Comparison of ENCODE assay signal across 23 mouse cellular contexts in genomic region chrX:48674171-48674570, GRCm38 (mm10). TPM values are rescaled to one million over a fixed set of nuclear protein-coding genes. Genes with fewer than 3 reads are reported as not detected.
DNase-seq lines count a peak whose midpoint lies in the region; ATAC-seq and TF ChIP-seq lines count a peak whose summit lies in the region.
"Had no signal": no experiment of that assay in that cellular context is flagged by ENCODE, and none has a peak within 500 bp of the region (broad histone marks: within the 10 kb centered on the region; RNA-seq: fewer than 3 reads in every experiment).

Gpr119 (minus strand) TSS chrX:48674478.

- no peak for TF ChIP-seq POLR2A in heart, adult 2 months (IDR thresholded peaks at IDR 0.05; ENCODE audit: insufficient read depth, low read depth, low read length)

- no peak for TF ChIP-seq CTCF in heart, adult 2 months (IDR thresholded peaks at IDR 0.05)

- no peak within 1 kb of the TSS for H3K27ac ChIP-seq in heart, embryonic 14.5 days (replicated peaks in 1 of 2; ENCODE audit: control insufficient read depth in 1 of 2, insufficient read depth in 1 of 2, low read depth in 2 of 2, low read length in 2 of 2)
- H3K27ac ChIP-seq in heart, adult 2 months, result no peak within 1 kb of the TSS
- H3K27ac ChIP-seq in midbrain, embryonic 14.5 days (replicated peaks; ENCODE audit: low read depth, low read length), result no peak within 1 kb of the TSS
- H3K27ac ChIP-seq in midbrain, embryonic 10.5 days (replicated peaks), result no peak within 1 kb of the TSS
- H3K27ac ChIP-seq: forebrain, embryonic 13.5 days; hindbrain, embryonic 13.5 days; liver, embryonic 13.5 days; neural tube, embryonic 13.5 days had no signal

- no peaks in the 10 kb centered on the region for H3K79me2 ChIP-seq in heart, adult 2 months (replicated peaks; ENCODE audit: control insufficient read depth, insufficient read depth, low read length)

- no peaks in the 10 kb centered on the region for H3K4me1 ChIP-seq in heart, embryonic 14.5 days (ENCODE audit: control insufficient read depth in 2 of 2, insufficient read depth in 2 of 2, low read length in 2 of 2)
- H3K4me1 ChIP-seq in heart, adult 2 months (ENCODE audit: control insufficient read depth, insufficient read depth, low read length), result no peaks in the 10 kb centered on the region
- H3K4me1 ChIP-seq in midbrain, embryonic 14.5 days (ENCODE audit: control insufficient read depth, insufficient read depth, low read length), result no peaks in the 10 kb centered on the region
- H3K4me1 ChIP-seq in midbrain, embryonic 10.5 days, result no peaks in the 10 kb centered on the region
- H3K4me1 ChIP-seq: forebrain, embryonic 13.5 days; hindbrain, embryonic 13.5 days; liver, embryonic 13.5 days; neural tube, embryonic 13.5 days had no signal

- H3K9ac ChIP-seq in heart, embryonic 14.5 days (ENCODE audit: low read length), result no peak within 1 kb of the TSS
- H3K9ac ChIP-seq in heart, adult 2 months (ENCODE audit: low read depth, low read length), result no peak within 1 kb of the TSS
- no peak within 1 kb of the TSS for H3K9ac ChIP-seq in midbrain, embryonic 14.5 days (replicated peaks; ENCODE audit: low read length)
- H3K9ac ChIP-seq: forebrain, embryonic 13.5 days; hindbrain, embryonic 13.5 days; liver, embryonic 13.5 days; neural tube, embryonic 13.5 days had no signal

- 35% methylated on average over 4 of the region's 4 CpGs for WGBS in heart, embryonic 14.5 days
- WGBS in heart, adult 2 months, result 28% methylated on average over 4 of the region's 4 CpGs
- 51% methylated on average over 4 of the region's 4 CpGs for WGBS in midbrain, embryonic 14.5 days
- WGBS in midbrain, embryonic 10.5 days, result 71% methylated on average over 4 of the region's 4 CpGs

- H3K4me2 ChIP-seq in heart, embryonic 14.5 days (ENCODE audit: low read length), result no peak within 1 kb of the TSS
- H3K4me2 ChIP-seq in midbrain, embryonic 14.5 days (ENCODE audit: low read length), result no peak within 1 kb of the TSS
- H3K4me2 ChIP-seq: forebrain, embryonic 13.5 days; hindbrain, embryonic 13.5 days; liver, embryonic 13.5 days; neural tube, embryonic 13.5 days had no signal

- no peak within 1 kb of the TSS for H3K4me3 ChIP-seq in heart, embryonic 14.5 days (ENCODE audit: control insufficient read depth in 1 of 2, insufficient read depth in 1 of 2, low read depth in 1 of 2, low read length in 2 of 2)
- H3K4me3 ChIP-seq in heart, adult 2 months, result no peak within 1 kb of the TSS
- no peak within 1 kb of the TSS for H3K4me3 ChIP-seq in midbrain, embryonic 14.5 days (replicated peaks; ENCODE audit: low read depth, low read length)
- H3K4me3 ChIP-seq in midbrain, embryonic 10.5 days, result no peak within 1 kb of the TSS
- H3K4me3 ChIP-seq: forebrain, embryonic 13.5 days; hindbrain, embryonic 13.5 days; liver, embryonic 13.5 days; neural tube, embryonic 13.5 days had no signal

- no peaks in the 10 kb centered on the region for H3K36me3 ChIP-seq in heart, embryonic 14.5 days (ENCODE audit: control insufficient read depth, insufficient read depth, low read length)
- H3K36me3 ChIP-seq in heart, adult 2 months (ENCODE audit: control insufficient read depth, insufficient read depth, low read length), result no peaks in the 10 kb centered on the region
- no peaks in the 10 kb centered on the region for H3K36me3 ChIP-seq in midbrain, embryonic 14.5 days (ENCODE audit: control insufficient read depth, insufficient read depth, low read length)
- no peaks in the 10 kb centered on the region for H3K36me3 ChIP-seq in midbrain, embryonic 10.5 days
- H3K36me3 ChIP-seq: hindbrain, embryonic 13.5 days; liver, embryonic 13.5 days; neural tube, embryonic 13.5 days had no signal

- 0 out of 2 replicates have a peak, but pooled peaks have one; percentile 39 for ATAC-seq in heart, embryonic 14.5 days (ENCODE audit: insufficient number of reproducible peaks, insufficient read depth, low FRiP score, low read depth)
- ATAC-seq in midbrain, embryonic 14.5 days (ENCODE audit: low FRiP score, low TSS enrichment), result no peak
- ATAC-seq: forebrain, embryonic 13.5 days; intestine, postnatal 0 days; midbrain, embryonic 16.5 days had no signal

- no peak for TF ChIP-seq EP300 in heart, adult 2 months (IDR thresholded peaks at IDR 0.05; ENCODE audit: insufficient read depth, low read depth, low read length)

- DNase-seq in heart, adult 2 months, result no peak
- peak; percentile 18 for DNase-seq in midbrain, embryonic 14.5 days
- no peak for DNase-seq in midbrain, embryonic 10.5 days (ENCODE audit: low spot score)
- peak; percentile 34 for DNase-seq in NIH3T3 (ENCODE audit: low read depth)
- DNase-seq in adrenal gland, postnatal 36 days, result peak; percentile 64 to 74
- DNase-seq in kidney, adult 9 months, result no peak
- DNase-seq in ovary, postnatal 14 days (ENCODE audit: low spot score), result no peak
- DNase-seq: cerebellum, adult 8-10 months; heart, adult 11 months; liver, embryonic 13.5 days; lung, postnatal 4 days; thymus, postnatal 25 days had no signal

- no peaks in the 10 kb centered on the region for H3K27me3 ChIP-seq in heart, embryonic 14.5 days (ENCODE audit: control insufficient read depth, insufficient read depth, low read length)
- no peaks in the 10 kb centered on the region for H3K27me3 ChIP-seq in heart, adult 2 months (ENCODE audit: control insufficient read depth, insufficient read depth, low read length)
- no peaks in the 10 kb centered on the region for H3K27me3 ChIP-seq in midbrain, embryonic 14.5 days (ENCODE audit: control insufficient read depth, insufficient read depth, low read length)
- H3K27me3 ChIP-seq in midbrain, embryonic 10.5 days (ENCODE audit: low read depth, poor library complexity, severe bottlenecking), result no peaks in the 10 kb centered on the region
- H3K27me3 ChIP-seq: forebrain, embryonic 13.5 days; hindbrain, embryonic 13.5 days; liver, embryonic 13.5 days; neural tube, embryonic 13.5 days had no signal

- intact Hi-C loops in heart, adult 2 months (cut with DNase I), result no loop called here

- no peaks in the 10 kb centered on the region for H3K9me3 ChIP-seq in heart, embryonic 14.5 days (ENCODE audit: control insufficient read depth, low read length)
- no peaks in the 10 kb centered on the region for H3K9me3 ChIP-seq in midbrain, embryonic 14.5 days (ENCODE audit: control insufficient read depth, low read length)
- H3K9me3 ChIP-seq in midbrain, embryonic 10.5 days (replicated peaks), result no peaks in the 10 kb centered on the region
- H3K9me3 ChIP-seq: forebrain, embryonic 13.5 days; hindbrain, embryonic 13.5 days; liver, embryonic 13.5 days; neural tube, embryonic 13.5 days had no signal

RNA-seq across cellular contexts. Expression of gene Gpr119, which starts in this region (rescaled TPM):
- not detected in 2 replicates for polyA plus RNA-seq in heart, embryonic 14.5 days (2014; fragmentation: Nextera tagmentation; extraction: Ambion mirVana)
- not detected for total RNA-seq in heart, adult 2 months (2021)
- polyA plus RNA-seq in heart, adult 2 months (2012; rRNA removed), result 0.04 TPM in 1 of 2 replicates, not detected in the other
- polyA plus RNA-seq in midbrain, embryonic 14.5 days (2014; fragmentation: Nextera tagmentation; extraction: Ambion mirVana), result 0.09 TPM in 1 of 2 replicates, not detected in the other
- polyA plus RNA-seq in midbrain, embryonic 10.5 days (2016; fragmentation: Nextera tagmentation; extraction: Ambion mirVana), result 0.05 TPM in 1 of 2 replicates, not detected in the other
- total RNA-seq in adrenal gland, postnatal 36 days (2021), result under 1 TPM in 1 of 2 experiments, not detected in 1; 0.20 TPM
- total RNA-seq: ES-E14; layer of hippocampus, postnatal 25 days had no signal
- polyA plus RNA-seq: C2C12; forebrain, embryonic 13.5 days; heart, postnatal 0 days; hindbrain, embryonic 13.5 days; limb, embryonic 11.5 days; liver, embryonic 13.5 days; midbrain, embryonic 16.5 days had no signal

Comparison
In these comparisons a context has a peak if more than half of its experiments do, and no peak if none do; other contexts are left out.
1. Peak in ATAC-seq in heart, embryonic 14.5 days; RNA of the gene not detected or under 1 TPM.
2. Peak in DNase-seq in midbrain, embryonic 14.5 days; RNA of the gene not detected or under 1 TPM.
3. Peak in DNase-seq in adrenal gland, postnatal 36 days; RNA of the gene not detected or under 1 TPM.